In the genomic region with DNA sequence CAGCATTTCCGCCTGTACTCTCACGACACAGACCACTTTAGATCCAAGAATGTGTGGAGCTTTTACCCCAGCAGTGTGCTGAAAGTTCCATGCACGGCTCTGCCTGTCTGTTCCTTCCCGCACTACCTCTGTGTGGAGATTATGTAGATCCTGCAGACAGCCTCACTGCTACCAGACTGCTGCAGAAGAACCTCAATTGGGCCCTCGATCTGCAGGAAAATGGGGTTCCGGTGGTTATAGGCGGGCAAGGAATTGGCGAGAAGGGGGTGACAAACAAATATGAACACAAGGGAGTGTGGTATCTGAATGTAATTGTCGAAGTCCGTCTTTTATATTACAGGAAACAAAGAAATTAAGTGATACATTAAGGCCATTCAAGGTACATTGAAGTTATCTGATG, we compare ENCODE assay signal across 15 mouse cellular contexts.
"Had no signal": no experiment of that assay in that cellular context is flagged by ENCODE, and none has a peak within 500 bp of the region (broad histone marks: within the 10 kb centered on the region; RNA-seq: fewer than 3 reads in every experiment).

No protein-coding gene starts in this region.

- H3K4me3 ChIP-seq: midbrain, embryonic 10.5 days; midbrain, embryonic 13.5 days; myocyte; neural tube, embryonic 13.5 days; neural tube, embryonic 15.5 days; stomach, embryonic 15.5 days had no signal

- DNase-seq: lung, adult 18-20 months; lung, embryonic 14.5 days; lung, postnatal 10 days; lung, postnatal 4 days; right cerebral cortex, postnatal 14 days; thymus, adult 2 months; thymus, postnatal 25 days; thymus, postnatal 4 days had no signal

- H3K27ac ChIP-seq: midbrain, embryonic 10.5 days; midbrain, embryonic 13.5 days; neural tube, embryonic 13.5 days; neural tube, embryonic 15.5 days; stomach, embryonic 15.5 days; stomach, postnatal 0 days had no signal

- H3K9me3 ChIP-seq: midbrain, embryonic 10.5 days; midbrain, embryonic 13.5 days; neural tube, embryonic 13.5 days; neural tube, embryonic 15.5 days; stomach, embryonic 15.5 days had no signal

- H3K36me3 ChIP-seq: midbrain, embryonic 13.5 days; neural tube, embryonic 13.5 days; neural tube, embryonic 15.5 days; stomach, embryonic 15.5 days had no signal

- H3K27me3 ChIP-seq: midbrain, embryonic 13.5 days; neural tube, embryonic 15.5 days; stomach, embryonic 15.5 days had no signal

- H3K9ac ChIP-seq: lung, embryonic 14.5 days; midbrain, embryonic 13.5 days; neural tube, embryonic 13.5 days; neural tube, embryonic 15.5 days; stomach, embryonic 15.5 days had no signal
